Mouse (Mus musculus): ENCODE measurements around the gene Nckap5. TPM values are rescaled to one million over a fixed set of nuclear protein-coding genes. Genes with fewer than 3 reads are reported as not detected.

Nckap5 gene
- total and polyA plus RNA-seq, 3 experiments: not detected

DNA sequence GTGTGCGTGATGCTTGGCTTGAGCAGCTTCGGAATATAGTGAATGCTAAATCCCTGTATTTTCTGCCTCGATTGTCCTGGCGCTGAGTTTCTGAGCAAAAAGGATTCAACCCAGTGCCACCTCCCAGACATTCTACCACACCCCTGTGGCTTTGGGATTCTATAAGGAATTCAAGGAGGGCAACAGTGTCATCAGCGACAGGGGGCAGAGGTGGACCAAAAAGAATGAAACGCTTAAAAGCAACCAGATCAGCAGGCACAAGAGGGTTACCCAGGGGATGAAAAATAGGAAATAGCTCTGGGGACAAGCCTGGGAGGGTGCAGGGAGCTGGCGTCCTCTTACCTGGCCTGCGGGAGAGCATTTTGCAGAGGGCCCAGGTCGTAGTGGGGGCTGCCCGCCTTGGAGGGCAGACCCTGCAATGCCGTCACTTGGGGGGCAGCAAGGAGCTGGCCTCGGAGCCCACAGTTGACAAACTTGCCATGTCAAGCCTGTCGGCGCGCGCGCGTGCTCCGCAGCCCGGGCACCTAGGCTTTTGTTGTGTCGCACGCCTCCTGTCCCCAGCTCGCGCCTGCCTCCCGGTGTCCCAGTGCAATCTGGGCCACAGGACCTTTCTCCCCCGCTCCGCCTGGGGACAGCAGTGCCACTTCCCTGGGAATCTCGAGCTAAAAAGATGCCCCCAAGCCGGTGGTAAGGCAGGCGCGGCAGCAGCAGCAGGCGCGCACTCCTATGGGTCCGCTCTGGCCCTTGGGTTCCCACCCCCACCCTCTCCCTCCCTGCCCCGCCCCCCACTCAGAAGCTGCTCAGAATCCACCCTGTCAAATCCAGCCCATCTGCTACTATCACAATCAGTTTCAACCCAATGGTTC is 338.2 kb downstream of the Nckap5 start:
- Histone ChIP-seq H3K79me2 (ENCODE audit: control insufficient read depth, insufficient read depth, low read length, poor library complexity) (no peaks in the 10 kb centered on the region), H3K9ac (ENCODE audit: control insufficient read depth, low read depth, low read length, poor library complexity, severe bottlenecking) (no peak overlapping the region), H3K9me3 (replicated peaks; ENCODE audit: insufficient read depth, low read length) (no peaks in the 10 kb centered on the region), H3K4me1 (ENCODE audit: control insufficient read depth in 1 of 2, insufficient read depth in 2 of 2, low read length in 2 of 2) (no peaks in the 10 kb centered on the region), H3K27me3 (ENCODE audit: control insufficient read depth in 1 of 2, insufficient read depth in 2 of 2, low read length in 2 of 2) (no peaks in the 10 kb centered on the region), H3K27ac (ENCODE audit: control insufficient read depth, low read depth, low read length) (no peak overlapping the region), H3K36me3 (ENCODE audit: control insufficient read depth in 1 of 2, insufficient read depth in 2 of 2, low read length in 2 of 2) (no peaks in the 10 kb centered on the region), H3K4me3 (ENCODE audit: control insufficient read depth in 1 of 2, insufficient read depth in 1 of 2, low read depth in 2 of 2, low read length in 2 of 2) (no peak overlapping the region)
- DNase-seq (ENCODE audit: low read depth, low spot score): no peak
- no peak for TF ChIP-seq TAL1 (IDR thresholded peaks at IDR 0.05; ENCODE audit: low read length)
- no peak for TF ChIP-seq NRF1 (IDR thresholded peaks at IDR 0.05; ENCODE audit: insufficient read depth, low read depth, low read length, poor library complexity, severe bottlenecking)
- TF ChIP-seq MYC (IDR thresholded peaks at IDR 0.05; ENCODE audit: low read depth, low read length): no peak
- no peak for TF ChIP-seq EP300 (IDR thresholded peaks at IDR 0.05; ENCODE audit: low read depth in 1 of 2, low read length in 2 of 2)
- no peak for TF ChIP-seq RAD21 (IDR thresholded peaks at IDR 0.05; ENCODE audit: low read depth, low read length)
- TF ChIP-seq NELFE (IDR thresholded peaks at IDR 0.05; ENCODE audit: low read depth, low read length): no peak
- no peak for TF ChIP-seq ZMIZ1 (IDR thresholded peaks at IDR 0.05; ENCODE audit: low read depth, low read length)
- TF ChIP-seq POLR2AphosphoS2 (IDR thresholded peaks at IDR 0.05; ENCODE audit: low read length): no peak
- no peak for TF ChIP-seq MXI1 (IDR thresholded peaks at IDR 0.05; ENCODE audit: low read depth, low read length)
- no peak for TF ChIP-seq ZC3H11A (IDR thresholded peaks at IDR 0.05; ENCODE audit: low read depth, low read length)

- DNase-seq (ENCODE audit: low read depth, low spot score): no peak
- no peaks in the 10 kb centered on the region for H3K36me3 ChIP-seq (ENCODE audit: control insufficient read depth in 1 of 2, insufficient read depth in 2 of 2, low read length in 2 of 2)
- H3K27ac ChIP-seq (ENCODE audit: control insufficient read depth, low read depth, low read length): no peak overlapping the region
- no peaks in the 10 kb centered on the region for H3K79me2 ChIP-seq (ENCODE audit: control insufficient read depth, insufficient read depth, low read length, poor library complexity)
- H3K9me3 ChIP-seq (replicated peaks; ENCODE audit: insufficient read depth, low read length): no peaks in the 10 kb centered on the region
- no peak overlapping the region for H3K4me3 ChIP-seq (ENCODE audit: control insufficient read depth in 1 of 2, insufficient read depth in 1 of 2, low read depth in 2 of 2, low read length in 2 of 2)
- no peak overlapping the region for H3K9ac ChIP-seq (ENCODE audit: control insufficient read depth, low read depth, low read length, poor library complexity, severe bottlenecking)
- no peaks in the 10 kb centered on the region for H3K4me1 ChIP-seq (ENCODE audit: control insufficient read depth in 1 of 2, insufficient read depth in 2 of 2, low read length in 2 of 2)
- H3K27me3 ChIP-seq (ENCODE audit: control insufficient read depth in 1 of 2, insufficient read depth in 2 of 2, low read length in 2 of 2): no peaks in the 10 kb centered on the region
- no peak for TF ChIP-seq RCOR1 (IDR thresholded peaks at IDR 0.05; ENCODE audit: low read depth, low read length)
- TF ChIP-seq NRF1 (IDR thresholded peaks at IDR 0.05; ENCODE audit: insufficient read depth, low read depth, low read length, poor library complexity, severe bottlenecking): no peak
- no peak for TF ChIP-seq ZMIZ1 (IDR thresholded peaks at IDR 0.05; ENCODE audit: low read depth, low read length)
- no peak for TF ChIP-seq ETS1 (IDR thresholded peaks at IDR 0.05; ENCODE audit: low read depth, low read length)
- no peak for TF ChIP-seq ZKSCAN1 (IDR thresholded peaks at IDR 0.05; ENCODE audit: low read depth, low read length)
- no peak for TF ChIP-seq ZC3H11A (IDR thresholded peaks at IDR 0.05; ENCODE audit: low read depth, low read length)
- TF ChIP-seq GATA1 (IDR thresholded peaks at IDR 0.05; ENCODE audit: low read depth, low read length): no peak
- no peak for TF ChIP-seq MXI1 (IDR thresholded peaks at IDR 0.05; ENCODE audit: low read depth, low read length)
- TF ChIP-seq TCF12 (IDR thresholded peaks at IDR 0.05; ENCODE audit: low read depth, low read length): no peak
- TF ChIP-seq SMC3 (IDR thresholded peaks at IDR 0.05; ENCODE audit: low read depth, low read length): no peak
- no peak for TF ChIP-seq KAT2A (conservative IDR thresholded peaks at IDR 0.05; ENCODE audit: low read depth, low read length)
- TF ChIP-seq POLR2AphosphoS5 (IDR thresholded peaks at IDR 0.05; ENCODE audit: borderline replicate concordance, low read depth, low read length): no peak
- TF ChIP-seq POLR2A (IDR thresholded peaks at IDR 0.05; ENCODE audit: control insufficient read depth in 1 of 2, insufficient read depth in 1 of 2, low read depth in 1 of 2, low read length in 2 of 2, poor library complexity in 1 of 2): no peak
- TF ChIP-seq MAX (IDR thresholded peaks at IDR 0.05; ENCODE audit: low read length): no peak
- TF ChIP-seq CTCF (IDR thresholded peaks at IDR 0.05 in 2 of 3, conservative IDR thresholded peaks at IDR 0.05 in 1 of 3; ENCODE audit: control insufficient read depth in 1 of 3, insufficient read depth in 1 of 3, low read depth in 2 of 3, low read length in 3 of 3, poor library complexity in 1 of 3, severe bottlenecking in 1 of 3): no peak
- TF ChIP-seq HCFC1 (IDR thresholded peaks at IDR 0.05; ENCODE audit: low read depth, low read length): no peak
- no peak for TF ChIP-seq BHLHE40 (IDR thresholded peaks at IDR 0.05; ENCODE audit: borderline replicate concordance, low read depth, low read length)
- TF ChIP-seq NELFE (IDR thresholded peaks at IDR 0.05; ENCODE audit: low read depth, low read length): no peak
- TF ChIP-seq ZNF384 (IDR thresholded peaks at IDR 0.05; ENCODE audit: low read depth, low read length): no peak
- TF ChIP-seq TAL1 (IDR thresholded peaks at IDR 0.05; ENCODE audit: low read length): no peak
Measured at GRCm38 (mm10) chr1:126491412-126491811, 339.2 kb downstream of the Nckap5 start.

Measured in MEL (cell line).